Mouse (Mus musculus) liver (tissue): ENCODE measurements at regions not wholly inside any gene's neighbourhood (a gene's known extent, or its start where the extent isn't known, plus 50 kb on each side); places are given as distances from the start of the nearest gene placed in this dataset.
A peak's percentile ranks its signal among the peaks of the same experiment; 100 is the strongest.

ENCODE experiments used
- DNase-seq: peaks from one replicate; pipeline ENCODE4 v3.0.0-alpha.2; 2020; ENCODE audit warnings: mixed read lengths

GRCm38 (mm10) chr6:117575057-117575456, 265.9 kb upstream of the Zfp637 start:
- DNase-seq: no peak

GRCm38 (mm10) chr6:117576021-117576420, 265.0 kb upstream of the Zfp637 start:
- no peak for DNase-seq

GRCm38 (mm10) chr6:117577539-117578521, 263.1 kb upstream of the Zfp637 start:
- no peak for DNase-seq

- DNase-seq: no peak
Measured at GRCm38 (mm10) chr6:117580951-117581350, 260.0 kb upstream of the Zfp637 start.

- DNase-seq: no peak
Measured at GRCm38 (mm10) chr6:117583121-117583520, 257.9 kb upstream of the Zfp637 start.

- DNase-seq: no peak
Measured at GRCm38 (mm10) chr6:117584563-117584962, 256.4 kb upstream of the Zfp637 start.

GRCm38 (mm10) chr6:117596166-117596840, 244.7 kb upstream of the Zfp637 start:
- no peak for DNase-seq

GRCm38 (mm10) chr6:117604834-117605233, 236.1 kb upstream of the Zfp637 start:
- DNase-seq: no peak

DNA sequence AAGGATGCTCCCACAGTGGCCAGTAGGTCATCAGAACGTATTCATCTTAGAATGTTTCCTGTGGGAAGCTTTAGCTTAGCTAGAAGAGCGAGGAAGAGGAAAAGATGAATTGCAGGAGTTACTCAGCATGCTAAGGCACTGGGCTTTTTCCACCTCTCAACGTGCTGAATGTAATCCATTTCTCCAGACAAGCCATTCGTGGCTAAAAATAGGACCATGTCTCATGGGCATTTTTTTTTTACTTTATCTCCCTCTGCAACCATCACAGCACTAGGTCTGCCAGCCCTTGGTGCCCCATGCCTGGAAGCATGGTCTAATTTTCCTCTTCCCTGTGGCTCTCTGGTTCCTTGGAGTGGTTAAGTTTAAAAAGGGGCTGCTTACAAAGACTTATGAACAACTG, 235.3 kb upstream of the Zfp637 start:
- no peak for DNase-seq

- DNase-seq: no peak
Measured at GRCm38 (mm10) chr6:117606211-117606610, 234.8 kb upstream of the Zfp637 start.

DNA sequence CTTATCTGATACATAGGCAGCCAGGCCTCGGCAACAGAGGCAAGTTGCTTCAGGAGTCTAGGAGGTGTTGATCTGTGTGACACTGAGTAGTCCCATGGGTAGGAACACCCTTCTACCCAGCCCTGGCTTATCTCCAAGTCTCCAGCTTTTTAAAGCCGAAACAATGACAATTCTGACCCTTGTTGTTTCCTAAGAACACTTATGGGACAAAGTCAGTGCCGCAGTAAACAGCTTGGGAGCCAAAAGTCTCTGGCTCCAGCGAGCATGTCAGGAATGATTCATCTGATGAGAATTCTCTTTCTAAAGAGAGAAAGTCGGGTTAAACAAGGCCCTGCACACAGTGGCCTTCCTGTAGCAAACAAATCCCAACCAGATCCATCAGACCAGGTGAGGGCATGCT, 234.0 kb upstream of the Zfp637 start:
- no peak for DNase-seq

GRCm38 (mm10) chr6:117609476-117610404, 231.2 kb upstream of the Zfp637 start:
- DNase-seq: no peak

GRCm38 (mm10) chr6:117611281-117611680, 229.7 kb upstream of the Zfp637 start:
- DNase-seq: no peak

DNA sequence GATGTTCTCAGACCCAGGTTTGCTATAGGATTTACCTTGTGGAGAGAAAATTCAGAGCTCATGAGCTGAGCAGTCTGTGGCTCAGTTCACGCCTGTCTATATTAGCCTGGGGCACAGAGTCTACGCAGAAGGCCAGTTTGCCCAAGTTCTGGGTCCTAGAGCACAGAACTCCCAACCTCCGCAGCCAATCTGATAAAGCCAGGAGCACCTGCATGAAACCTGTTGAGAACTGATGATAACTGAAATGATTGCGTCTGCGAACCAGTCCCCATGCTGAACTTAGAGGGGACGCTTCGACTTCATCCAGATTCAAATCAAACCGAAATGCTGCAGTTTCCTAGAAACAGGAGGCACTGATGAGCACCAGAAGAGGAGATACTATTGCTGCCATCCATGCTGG, 229.0 kb upstream of the Zfp637 start:
- DNase-seq: no peak

DNA sequence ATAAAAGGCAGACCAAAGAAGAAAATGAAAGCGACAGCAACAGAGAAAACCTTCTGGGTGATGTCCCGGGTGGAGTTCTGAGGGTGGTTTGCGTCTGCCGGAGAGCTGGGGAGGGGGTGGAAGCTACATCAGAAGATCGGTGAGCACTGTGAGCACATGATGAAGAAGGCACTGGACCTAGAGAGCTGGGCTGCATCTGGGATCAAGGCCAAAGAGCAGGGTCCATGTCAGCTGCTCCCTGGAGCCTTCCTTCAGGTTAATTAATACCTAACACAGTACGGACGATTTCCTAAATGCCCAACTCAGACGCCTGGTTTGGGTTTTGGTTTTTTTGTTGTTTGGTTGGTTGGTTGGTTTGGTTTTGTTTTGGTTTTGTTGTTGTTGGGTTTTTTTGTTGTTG, 228.6 kb upstream of the Zfp637 start:
- peak; percentile 21 for DNase-seq

- DNase-seq: no peak
Measured at GRCm38 (mm10) chr6:117613656-117614350, 227.2 kb upstream of the Zfp637 start.

GRCm38 (mm10) chr6:117614386-117614785, 226.6 kb upstream of the Zfp637 start:
- DNase-seq: no peak

DNA sequence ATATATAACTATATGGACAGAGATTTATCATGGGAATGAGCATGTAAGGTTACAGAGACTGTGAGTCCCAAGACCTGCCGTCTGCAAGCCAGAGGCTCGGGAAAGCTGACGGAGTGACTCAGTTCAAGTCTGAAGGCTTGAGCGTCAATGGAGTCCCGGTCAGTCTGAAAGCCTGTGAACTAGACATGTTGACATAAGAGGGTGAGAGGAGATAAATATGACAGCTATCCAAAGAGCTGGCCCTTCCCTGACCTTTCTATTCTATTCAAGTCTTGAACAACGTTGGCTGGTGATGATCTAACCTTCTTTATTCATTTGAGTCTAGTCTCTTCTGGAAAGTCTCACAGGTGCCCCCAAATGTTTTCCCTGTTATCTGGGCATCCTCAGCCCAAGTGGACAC, 223.8 kb upstream of the Zfp637 start:
- DNase-seq: no peak

DNA sequence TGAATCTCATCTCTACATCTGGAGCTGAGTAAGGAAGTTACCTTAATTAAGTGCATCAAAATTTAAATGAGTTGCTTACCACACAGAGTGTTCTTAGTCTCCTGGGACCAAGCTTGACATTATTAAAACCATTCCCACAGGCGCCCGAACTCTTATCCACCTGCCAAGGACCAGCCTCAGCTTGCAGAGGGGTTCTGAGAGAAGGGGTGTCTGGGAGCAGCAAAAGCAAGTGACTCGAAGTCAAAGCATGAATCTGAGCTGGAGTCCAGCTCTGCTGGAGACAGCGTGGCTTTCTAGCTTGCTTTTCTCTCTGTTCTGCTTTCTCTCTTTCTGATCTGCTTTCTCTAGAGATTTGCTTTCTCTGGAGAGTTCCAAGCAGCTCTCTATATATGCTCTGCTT, 223.0 kb upstream of the Zfp637 start:
- DNase-seq: no peak

GRCm38 (mm10) chr6:117619606-117620005, 221.4 kb upstream of the Zfp637 start:
- DNase-seq: no peak

- DNase-seq: no peak
Measured at GRCm38 (mm10) chr6:117622446-117622845, 218.5 kb upstream of the Zfp637 start.

- DNase-seq: no peak
Measured at GRCm38 (mm10) chr6:117622946-117623345, 218.0 kb upstream of the Zfp637 start.
